Mouse (Mus musculus) A20 (cell line): Measurements from ENCODE around the gene Trmt1.
"Not testable (repeated sequence)": the region's sequence is repeated elsewhere in the genome, so short reads cannot be mapped to it uniquely, and the experiment has no call there.

Experiments used
- DNase-seq: peaks from one replicate; pipeline ENCODE4 v3.0.0-alpha.2; 2011; ENCODE audit warnings: low read depth, low spot score

Gene Trmt1

GRCm38 (mm10) chr8:84659936-84660818 lies 25.9 kb upstream of the Trmt1 start:
- DNase-seq = no peak

GRCm38 (mm10) chr8:84660819-84661457 lies 25.2 kb upstream of the Trmt1 start:
- DNase-seq = no peak

- DNase-seq = peak; percentile 60
These were observed 24.6 kb upstream of the Trmt1 start for GRCm38 (mm10) chr8:84661458-84661871.

- no peak for DNase-seq
These were observed 24.0 kb upstream of the Trmt1 start for GRCm38 (mm10) chr8:84661961-84662571.

GRCm38 (mm10) chr8:84662581-84663065 lies 23.5 kb upstream of the Trmt1 start, which contains the start of gene Ier2:
Gene Ier2, minus strand, starts transcription at chr8:84662852.
- DNase-seq = peak; percentile 98

GRCm38 (mm10) chr8:84663483-84664327 lies 22.4 kb upstream of the Trmt1 start:
- DNase-seq = peak; percentile 99

- peak; percentile 91 for DNase-seq
These were observed 21.3 kb upstream of the Trmt1 start for GRCm38 (mm10) chr8:84664566-84665384.

- DNase-seq = no peak
These were observed 20.7 kb upstream of the Trmt1 start for GRCm38 (mm10) chr8:84665385-84665893.

GRCm38 (mm10) chr8:84668081-84668480 lies 18.0 kb upstream of the Trmt1 start:
- no peak for DNase-seq

GRCm38 (mm10) chr8:84668731-84669485 lies 17.2 kb upstream of the Trmt1 start:
- DNase-seq = no peak

- DNase-seq = not testable (repeated sequence)
These were observed 15.7 kb upstream of the Trmt1 start for GRCm38 (mm10) chr8:84670295-84671006.

- DNase-seq = no peak
These were observed 8.8 kb upstream of the Trmt1 start for GRCm38 (mm10) chr8:84677305-84677704.

GRCm38 (mm10) chr8:84681476-84681875 lies 4.6 kb upstream of the Trmt1 start:
- no peak for DNase-seq

- DNase-seq = no peak
These were observed 3.9 kb upstream of the Trmt1 start for GRCm38 (mm10) chr8:84682257-84682656.

GRCm38 (mm10) chr8:84684537-84684936 lies 1.6 kb upstream of the Trmt1 start:
- no peak for DNase-seq

- DNase-seq = peak; percentile 80
These were observed 1.0 kb downstream of the Trmt1 start for GRCm38 (mm10) chr8:84687003-84687704.

GRCm38 (mm10) chr8:84687705-84688100 lies 1.6 kb downstream of the Trmt1 start, which contains the start of gene Nacc1:
Gene Nacc1, minus strand, starts transcription at chr8:84687862.
- peak; percentile 91 for DNase-seq
